Mouse (Mus musculus) thymus, postnatal 4 days (tissue): ENCODE measurements at regions not wholly inside any gene's neighbourhood (a gene's known extent, or its start where the extent isn't known, plus 50 kb on each side); places are given as distances from the start of the nearest gene placed in this dataset.

ENCODE experiments used
- DNase-seq: peaks from one replicate; pipeline ENCODE4 v3.0.0; 2021

- no peak for DNase-seq
Measured at GRCm38 (mm10) chr1:35331602-35332339, 482.0 kb downstream of the Plekhb2 start.

GRCm38 (mm10) chr1:35332340-35332684 lies 482.5 kb downstream of the Plekhb2 start:
- DNase-seq, result no peak

DNA sequence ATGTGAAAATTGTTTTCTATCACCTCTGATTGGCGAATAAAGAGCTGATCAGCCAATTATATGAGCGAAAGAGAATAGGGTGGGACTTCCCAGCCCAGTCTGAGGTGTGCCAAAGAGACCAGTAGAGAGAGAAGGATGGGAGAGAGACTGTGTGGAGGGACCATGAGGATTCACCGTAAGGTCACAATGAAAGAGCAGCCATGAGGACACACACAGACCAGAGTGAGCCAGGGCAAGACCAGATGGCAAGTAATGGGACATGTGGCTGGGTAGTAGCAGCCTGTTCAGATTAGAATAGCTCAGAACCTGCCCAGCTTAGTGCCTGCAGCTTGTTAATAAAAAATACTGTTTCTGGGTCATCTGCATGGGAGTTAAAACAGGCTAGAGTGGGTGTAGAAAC lies 487.9 kb downstream of the Plekhb2 start:
- DNase-seq, result no peak

GRCm38 (mm10) chr1:35338184-35338583 lies 488.4 kb downstream of the Plekhb2 start:
- no peak for DNase-seq

GRCm38 (mm10) chr1:35344539-35344938 lies 494.8 kb downstream of the Plekhb2 start:
- no peak for DNase-seq

- DNase-seq, result no peak
Measured at GRCm38 (mm10) chr1:35348294-35348693, 498.5 kb downstream of the Plekhb2 start.

DNA sequence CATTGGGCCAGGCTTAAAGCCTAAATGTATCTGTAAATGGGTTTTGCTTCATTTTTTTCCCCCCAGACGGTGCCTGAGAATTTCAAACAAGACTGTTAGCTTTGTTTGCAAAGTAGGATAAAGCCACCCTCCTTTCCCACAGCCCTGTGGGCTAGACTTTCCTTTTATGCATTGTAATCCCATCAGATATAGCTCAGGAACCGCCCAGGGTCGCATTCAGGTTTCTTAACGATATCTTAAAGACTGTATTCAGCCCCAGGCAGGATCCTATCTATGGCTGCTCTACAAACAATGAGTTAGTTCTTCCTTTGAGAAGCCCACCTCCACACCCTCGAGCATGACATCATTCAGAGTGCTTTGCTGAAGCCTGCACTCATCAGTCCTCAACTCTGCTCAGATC lies 509.2 kb downstream of the Plekhb2 start:
- DNase-seq, result no peak

- no peak for DNase-seq
Measured at GRCm38 (mm10) chr1:35361465-35361864, 511.7 kb downstream of the Plekhb2 start.

- no peak for DNase-seq
Measured at GRCm38 (mm10) chr1:35362836-35363235, 513.1 kb downstream of the Plekhb2 start.

GRCm38 (mm10) chr1:35366559-35366958 lies 516.8 kb downstream of the Plekhb2 start:
- DNase-seq, result no peak

GRCm38 (mm10) chr1:35372751-35373150 lies 523.0 kb downstream of the Plekhb2 start:
- DNase-seq, result no peak

DNA sequence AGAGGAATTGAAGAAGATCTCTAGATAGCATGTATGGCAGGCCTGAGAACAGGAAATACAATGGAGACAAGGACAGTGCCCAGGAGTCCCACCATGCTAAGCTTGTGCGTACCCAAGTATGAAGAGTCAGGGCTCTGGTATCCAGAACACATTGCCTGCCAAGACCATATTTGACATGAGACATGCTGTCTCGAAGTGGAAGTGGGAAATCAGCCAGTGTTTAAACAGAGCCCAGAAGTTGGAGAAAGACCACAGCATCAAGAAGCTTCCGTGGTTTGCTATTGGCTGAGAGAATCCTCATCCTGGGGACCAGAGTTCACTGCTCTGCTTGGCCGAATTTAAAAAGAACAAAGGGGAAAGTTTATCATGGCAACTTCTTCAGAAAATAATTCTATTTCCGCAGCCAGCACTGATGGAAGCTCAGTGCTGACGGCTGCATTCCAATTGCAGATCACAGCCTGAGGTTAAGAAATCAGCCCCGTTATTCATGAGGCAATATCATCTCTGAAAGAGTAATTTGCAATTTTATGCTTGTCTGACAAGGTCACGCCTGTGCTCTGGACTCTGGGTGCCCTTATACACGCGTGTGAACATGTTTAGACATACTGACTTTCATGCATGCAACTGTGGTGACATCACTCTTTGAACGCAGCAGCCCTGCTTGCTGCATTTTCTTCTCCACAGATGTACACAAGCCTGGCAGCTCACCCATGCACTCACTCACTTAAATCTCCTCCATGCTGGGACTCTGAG lies 531.0 kb downstream of the Plekhb2 start:
- no peak for DNase-seq

DNA sequence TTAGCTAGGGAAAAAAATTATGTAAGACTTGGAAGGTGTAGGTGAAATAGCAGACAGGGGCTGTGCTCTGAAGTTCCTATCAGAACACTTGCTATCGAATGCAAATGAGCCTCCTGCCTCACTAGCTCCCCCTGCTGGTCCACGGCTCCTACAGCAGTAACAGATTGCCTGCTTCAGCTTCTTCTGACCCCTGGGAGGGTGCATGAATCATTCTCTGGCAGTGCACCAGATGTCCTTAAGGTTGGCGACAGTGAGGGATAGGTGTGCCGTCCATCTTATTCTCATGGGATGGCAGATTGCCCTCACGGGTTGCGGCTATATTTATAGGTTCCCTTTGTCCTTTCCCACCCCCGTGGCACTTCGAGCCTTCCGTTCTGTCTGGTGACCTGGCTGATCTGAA lies 535.7 kb downstream of the Plekhb2 start:
- DNase-seq, result peak; percentile 93

- peak; percentile 83 for DNase-seq
Measured at GRCm38 (mm10) chr1:35388181-35388580, 538.4 kb downstream of the Plekhb2 start.

DNA sequence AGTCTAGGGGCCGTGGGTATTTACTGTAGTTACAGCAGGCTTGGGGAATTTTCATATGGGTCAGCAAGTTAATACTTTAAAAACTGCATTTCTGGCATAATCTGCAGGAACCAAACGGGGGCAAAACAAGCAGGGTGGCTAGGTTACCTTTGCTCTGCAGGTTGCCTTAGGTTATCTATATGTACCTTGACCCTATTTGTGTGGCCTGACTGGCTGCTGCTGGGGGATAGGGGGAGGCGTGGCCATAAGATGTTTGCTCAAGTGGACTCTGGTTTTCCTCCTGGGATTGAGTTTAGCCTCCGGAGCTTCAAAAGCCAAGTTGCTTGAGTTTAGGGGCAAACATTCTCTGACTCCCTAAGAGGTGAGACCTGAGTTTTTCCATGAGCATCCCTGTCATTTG lies 540.6 kb downstream of the Plekhb2 start:
- no peak for DNase-seq

DNA sequence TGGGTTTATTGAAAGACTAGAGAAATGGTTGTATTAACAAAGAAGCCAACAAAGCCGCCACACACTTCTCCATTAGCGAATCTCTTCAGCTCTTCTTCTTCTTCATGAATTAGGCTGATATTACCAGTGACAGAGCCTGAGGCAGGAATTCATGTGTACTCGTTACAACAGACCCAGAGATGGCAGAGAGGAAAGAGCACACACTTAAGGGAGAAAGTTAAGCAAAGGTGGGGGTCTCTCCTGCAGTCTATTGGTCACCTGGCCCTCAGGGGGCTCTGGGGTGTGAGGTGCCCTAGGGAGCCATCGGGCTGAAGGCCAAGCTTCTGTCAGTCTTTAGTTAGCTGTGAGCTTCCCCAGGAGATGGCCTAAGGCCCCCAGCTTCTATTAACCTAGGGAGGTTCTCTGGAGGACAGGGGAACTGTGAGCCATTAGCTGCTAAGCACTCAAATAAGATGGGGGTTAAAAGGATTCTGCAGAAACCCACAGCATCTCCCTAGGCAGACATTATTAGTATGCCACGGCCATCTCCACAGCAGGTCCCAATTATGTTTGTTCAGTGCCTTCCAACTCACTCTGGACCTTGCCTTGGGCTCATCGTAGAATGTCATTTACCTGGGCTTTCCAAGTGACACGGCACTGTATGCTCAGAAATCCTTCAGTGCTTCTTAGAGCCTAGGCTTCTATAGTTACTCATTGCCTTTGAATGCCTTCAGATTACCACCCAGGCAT lies 541.2 kb downstream of the Plekhb2 start:
- no peak for DNase-seq

- DNase-seq, result no peak
Measured at GRCm38 (mm10) chr1:35393550-35394118, 543.9 kb downstream of the Plekhb2 start.

DNA sequence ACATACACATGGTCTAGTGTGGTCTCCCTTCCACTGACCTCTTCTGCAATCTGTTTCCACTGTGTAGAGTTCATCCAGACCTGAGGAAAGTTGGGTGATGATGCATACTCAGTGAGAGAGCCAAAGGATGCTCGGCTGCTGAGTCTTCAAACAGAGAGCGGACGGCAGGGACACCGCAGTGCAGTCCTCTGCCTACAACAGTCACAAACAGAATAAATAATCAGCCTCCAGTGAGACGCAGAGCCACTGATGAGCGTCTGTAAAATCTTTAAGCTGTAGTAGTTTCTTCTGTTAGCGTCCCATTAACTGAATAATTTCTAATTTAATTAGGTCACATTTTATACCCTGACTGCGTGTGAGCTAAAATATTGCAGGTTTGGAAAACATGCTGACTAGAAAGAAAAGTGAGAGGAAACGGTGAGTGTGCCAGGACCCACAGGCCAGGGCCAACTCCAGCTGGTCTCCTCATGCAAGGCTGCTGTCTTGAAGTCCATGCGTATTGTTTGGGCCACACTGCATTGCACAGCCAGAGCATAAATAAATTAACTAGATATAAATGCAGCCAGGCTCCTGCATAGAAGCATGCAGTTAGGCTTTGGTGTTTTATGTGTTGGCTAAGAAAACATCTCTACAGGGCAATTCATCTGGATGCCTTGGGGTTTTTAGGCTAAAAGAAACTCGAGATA lies 551.0 kb downstream of the Plekhb2 start:
- no peak for DNase-seq

DNA sequence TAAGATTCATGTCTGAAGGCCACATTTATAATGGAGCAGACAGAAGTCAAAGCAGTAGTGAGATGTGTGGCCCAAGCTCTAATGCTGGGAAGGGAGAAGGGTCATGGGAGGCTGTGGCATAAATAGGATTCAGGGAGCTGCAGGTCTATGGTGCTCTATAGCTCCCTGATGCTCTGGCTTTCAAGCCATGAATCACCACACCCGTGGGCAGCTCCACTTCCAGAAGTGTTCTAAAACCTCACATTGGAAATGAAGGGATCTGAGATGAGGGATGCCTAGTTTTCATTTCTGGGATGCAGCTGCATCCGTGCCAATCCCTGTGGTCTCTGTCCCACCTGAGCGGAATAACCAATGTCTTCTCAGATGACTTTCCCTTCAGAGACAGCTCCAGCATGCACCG lies 553.2 kb downstream of the Plekhb2 start:
- no peak for DNase-seq

GRCm38 (mm10) chr1:35405418-35405817 lies 555.6 kb downstream of the Plekhb2 start:
- no peak for DNase-seq

DNA sequence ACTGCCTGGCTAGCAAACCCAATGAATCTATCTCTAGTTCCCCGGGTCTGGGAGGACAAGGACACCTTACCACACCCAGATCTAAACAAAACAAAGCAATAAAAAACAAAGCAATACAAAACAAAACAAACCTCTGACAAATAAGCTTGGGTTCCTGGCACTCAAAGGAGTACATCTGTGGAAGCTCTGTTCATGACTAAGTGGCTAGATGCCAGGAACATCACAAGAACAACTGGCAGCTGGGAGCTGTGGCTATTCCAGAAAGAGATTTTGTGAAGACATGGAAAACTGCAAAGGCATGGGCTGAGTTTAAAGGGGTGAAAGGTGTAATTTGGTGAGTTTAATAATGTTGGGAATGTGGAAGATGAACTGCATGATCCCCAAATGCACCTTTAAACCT lies 565.9 kb downstream of the Plekhb2 start:
- DNase-seq, result no peak

DNA sequence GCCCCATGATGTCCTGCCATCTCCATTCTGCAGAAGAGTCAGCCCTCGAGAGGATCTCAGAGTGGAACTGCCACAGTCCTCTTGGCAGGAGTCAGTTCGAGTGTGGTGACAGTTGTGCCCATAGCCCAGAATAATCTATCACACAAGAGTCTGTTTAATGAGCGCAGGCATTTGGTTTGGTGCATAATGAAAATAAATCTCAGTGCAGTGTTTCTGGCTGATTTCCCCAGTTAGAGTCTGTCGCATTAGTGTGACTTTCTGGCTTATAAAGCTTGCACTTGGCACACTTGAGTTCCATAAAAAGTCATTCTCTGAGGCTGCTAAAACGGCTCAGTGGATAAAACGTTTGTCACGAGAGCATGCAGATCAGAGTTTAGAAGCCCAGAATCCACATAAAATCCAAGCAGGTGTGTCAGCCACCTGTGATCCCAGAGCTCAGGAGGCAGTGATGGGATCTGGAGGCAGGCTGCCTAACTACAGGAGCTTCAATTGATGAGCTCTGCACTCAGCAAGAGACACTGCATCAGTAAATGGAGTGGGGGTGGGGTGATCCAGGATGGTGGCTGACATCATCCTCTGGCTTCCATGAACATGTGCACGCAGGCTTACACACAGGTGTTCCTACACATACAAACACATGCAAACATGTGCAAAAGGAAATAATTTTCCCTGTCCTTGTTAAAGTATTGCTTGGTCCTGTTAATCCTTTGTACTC lies 578.5 kb downstream of the Plekhb2 start:
- DNase-seq, result no peak
